Mouse (Mus musculus) gastrocnemius, postnatal 10 days (tissue): Measurements from ENCODE around the gene Rae1. TPM values are rescaled to one million over a fixed set of nuclear protein-coding genes. Genes with fewer than 3 reads are reported as not detected.

Experiments
- DNase-seq: peaks from one replicate; pipeline ENCODE4 v3.0.0; 2021; ENCODE audit warnings: mixed read lengths
- total RNA-seq, 2 experiments: library from RNA; stranded (reverse); gene quantifications; 2 replicates each; pipeline ENCODE4 v1.2.3; 2021

Rae1 gene
- total RNA-seq, 2 experiments from 2014 or later = 27.9 to 31.5 TPM

GRCm38 (mm10) chr2:173049231-173049630 lies 49.3 kb downstream of the Rae1 start:
- DNase-seq = no peak

GRCm38 (mm10) chr2:173049817-173050216 lies 49.9 kb downstream of the Rae1 start:
- peak; percentile 7 for DNase-seq

- DNase-seq = no peak
Measured at GRCm38 (mm10) chr2:173050604-173051382, 50.9 kb downstream of the Rae1 start.

GRCm38 (mm10) chr2:173052881-173053280 lies 53.0 kb downstream of the Rae1 start:
- no peak for DNase-seq

GRCm38 (mm10) chr2:173053846-173054245 lies 53.9 kb downstream of the Rae1 start:
- no peak for DNase-seq

GRCm38 (mm10) chr2:173056303-173056881 lies 56.5 kb downstream of the Rae1 start:
- DNase-seq = no peak

GRCm38 (mm10) chr2:173056882-173057315 lies 57.0 kb downstream of the Rae1 start:
- no peak for DNase-seq

GRCm38 (mm10) chr2:173057623-173058022 lies 57.7 kb downstream of the Rae1 start:
- DNase-seq = peak; percentile 38

GRCm38 (mm10) chr2:173058263-173058662 lies 58.3 kb downstream of the Rae1 start:
- no peak for DNase-seq

- DNase-seq = no peak
Measured at GRCm38 (mm10) chr2:173060450-173060849, 60.5 kb downstream of the Rae1 start.

- DNase-seq = no peak
Measured at GRCm38 (mm10) chr2:173061443-173062351, 61.8 kb downstream of the Rae1 start.

GRCm38 (mm10) chr2:173063219-173063618 lies 63.3 kb downstream of the Rae1 start:
- DNase-seq = no peak

GRCm38 (mm10) chr2:173064864-173065263 lies 64.9 kb downstream of the Rae1 start:
- no peak for DNase-seq

Other genes with a start within 250 kb of the Rae1 start
- gene Bmp7, start 59.8 kb upstream of the Rae1 start, total RNA-seq = 1 to 10 TPM; 1.6 to 2.4 TPM
- gene Spo11, start 22.4 kb upstream of the Rae1 start, total RNA-seq = not detected
- 100 to 1,000 TPM; 121 to 129 TPM for gene Rbm38, start 20.4 kb downstream of the Rae1 start, total RNA-seq
- gene Ctcfl, start 119.4 kb downstream of the Rae1 start, total RNA-seq = not detected
- 10 to 100 TPM in 1 of 2 experiments, 1 to 10 TPM in 1; 9.1 to 17.4 TPM for gene Pck1, start 152.9 kb downstream of the Rae1 start, total RNA-seq
- under 1 TPM in 1 of 2 experiments, not detected in 1; 0.09 TPM for gene Zbp1, start 218.8 kb downstream of the Rae1 start, total RNA-seq